Mouse (Mus musculus): Measurements from ENCODE around the gene Zfp710.

Zfp710 gene

GRCm38 (mm10) chr7:80134454-80135172 lies 110.0 kb downstream of the Zfp710 start:
- TF ChIP-seq NANOG (IDR thresholded peaks at IDR 0.05; ENCODE audit: borderline replicate concordance, low read length) (no peak), CTCF (conservative IDR thresholded peaks at IDR 0.05; ENCODE audit: low read length) (no peak), POU5F1 (IDR thresholded peaks at IDR 0.05; ENCODE audit: borderline replicate concordance, low read length) (no peak)
- peaks cover 15% of the 10 kb centered on the region for H3K9me3 ChIP-seq (ENCODE audit: low read length)
- no peaks in the 10 kb centered on the region for H3K36me3 ChIP-seq (ENCODE audit: insufficient read depth, low read length)
- no peaks in the 10 kb centered on the region for H3K27me3 ChIP-seq (ENCODE audit: insufficient read depth, low read length)
- H3K4me3 ChIP-seq (replicated peaks; ENCODE audit: low read length), result peak overlapping the region; percentile 21
- H3K4me1 ChIP-seq (replicated peaks; ENCODE audit: low read depth, low read length), result peaks cover 45% of the 10 kb centered on the region

DNA sequence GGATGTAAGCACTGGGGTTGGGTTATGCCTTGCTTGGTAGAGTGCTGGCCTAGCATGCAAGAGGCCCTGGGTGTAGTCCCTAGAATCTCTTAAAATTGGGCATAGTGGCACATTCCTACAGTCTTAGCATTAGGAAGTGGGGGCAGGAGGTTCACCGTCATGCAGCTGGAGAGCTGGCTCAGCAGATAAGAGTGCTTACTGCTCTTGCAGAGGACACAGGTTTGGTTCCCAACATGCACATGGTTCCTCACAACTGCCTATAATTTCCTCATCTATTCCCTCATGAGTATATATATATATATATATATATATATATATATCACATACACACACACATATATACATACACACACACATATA lies 110.5 kb downstream of the Zfp710 start:
- no peak overlapping the region for H3K4me3 ChIP-seq (replicated peaks; ENCODE audit: low read length)
- TF ChIP-seq POU5F1 (IDR thresholded peaks at IDR 0.05; ENCODE audit: borderline replicate concordance, low read length), result no peak
- TF ChIP-seq CTCF (conservative IDR thresholded peaks at IDR 0.05; ENCODE audit: low read length), result no peak
- no peak for TF ChIP-seq NANOG (IDR thresholded peaks at IDR 0.05; ENCODE audit: borderline replicate concordance, low read length)

GRCm38 (mm10) chr7:80138375-80138774 lies 113.8 kb downstream of the Zfp710 start:
- H3K36me3 ChIP-seq (ENCODE audit: insufficient read depth, low read length), result no peaks in the 10 kb centered on the region
- H3K4me1 ChIP-seq (replicated peaks; ENCODE audit: low read depth, low read length), result peaks cover 35% of the 10 kb centered on the region
- no peak overlapping the region for H3K4me3 ChIP-seq (replicated peaks; ENCODE audit: low read length)
- H3K9me3 ChIP-seq (ENCODE audit: low read length), result peaks cover 15% of the 10 kb centered on the region
- no peaks in the 10 kb centered on the region for H3K27me3 ChIP-seq (ENCODE audit: insufficient read depth, low read length)
- TF ChIP-seq POU5F1 (IDR thresholded peaks at IDR 0.05; ENCODE audit: borderline replicate concordance, low read length), result no peak
- no peak for TF ChIP-seq NANOG (IDR thresholded peaks at IDR 0.05; ENCODE audit: borderline replicate concordance, low read length)
- no peak for TF ChIP-seq CTCF (conservative IDR thresholded peaks at IDR 0.05; ENCODE audit: low read length)

More for the DNA sequence above, 110.5 kb downstream of the Zfp710 start:
- H3K4me1 ChIP-seq (replicated peaks; ENCODE audit: low read depth, low read length), result peaks cover 40% of the 10 kb centered on the region
- H3K36me3 ChIP-seq (ENCODE audit: insufficient read depth, low read length), result no peaks in the 10 kb centered on the region
- no peaks in the 10 kb centered on the region for H3K27me3 ChIP-seq (ENCODE audit: insufficient read depth, low read length)
- peaks cover 15% of the 10 kb centered on the region for H3K9me3 ChIP-seq (ENCODE audit: low read length)

GRCm38 (mm10) chr7:80140815-80141214 lies 116.2 kb downstream of the Zfp710 start:
- peaks cover 36% of the 10 kb centered on the region for H3K4me1 ChIP-seq (replicated peaks; ENCODE audit: low read depth, low read length)
- H3K4me3 ChIP-seq (replicated peaks; ENCODE audit: low read length), result no peak overlapping the region; the same call in 1 of the 2 replicates

More at GRCm38 (mm10) chr7:80140815-80141214, 116.2 kb downstream of the Zfp710 start:
- H3K9me3 ChIP-seq (ENCODE audit: low read length), result peaks cover 15% of the 10 kb centered on the region
- TF ChIP-seq POU5F1 (IDR thresholded peaks at IDR 0.05; ENCODE audit: borderline replicate concordance, low read length) (no peak), CTCF (conservative IDR thresholded peaks at IDR 0.05; ENCODE audit: low read length) (peak; percentile 44)
- H3K27me3 ChIP-seq (ENCODE audit: insufficient read depth, low read length), result no peaks in the 10 kb centered on the region
- H3K36me3 ChIP-seq (ENCODE audit: insufficient read depth, low read length), result no peaks in the 10 kb centered on the region

All from E14TG2a.4 (cell line).